Mouse (Mus musculus): ENCODE measurements around the gene Prdm8. TPM values are rescaled to one million over a fixed set of nuclear protein-coding genes. Genes with fewer than 3 reads are reported as not detected.

Gene Prdm8
- polyA plus RNA-seq, 1 experiment from 2014 or later: 0.19 TPM

DNA sequence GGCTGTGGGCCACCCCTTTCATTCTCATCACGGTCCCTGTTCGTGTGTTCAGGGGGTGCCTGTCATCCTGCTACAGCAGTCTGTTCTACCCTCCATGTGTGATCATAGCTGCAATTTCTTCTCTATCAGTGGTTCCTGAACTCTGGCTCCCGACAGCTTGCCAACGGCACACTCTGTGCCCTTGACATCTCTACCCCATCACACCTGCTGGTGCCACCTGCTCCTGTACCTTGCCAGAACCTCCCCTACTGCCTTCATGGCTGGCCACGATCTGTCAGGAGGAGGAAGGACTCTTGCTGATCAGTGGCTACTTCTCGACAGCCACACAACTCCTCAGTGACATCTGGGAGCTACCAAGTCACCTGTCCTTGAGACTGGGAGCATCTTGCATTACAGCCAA, 62.5 kb downstream of the Prdm8 start:
- Histone ChIP-seq H3K9me3 (ENCODE audit: control insufficient read depth, low read length) (no peaks in the 10 kb centered on the region), H3K9ac (ENCODE audit: low read length) (no peak overlapping the region), H3K4me1 (replicated peaks; ENCODE audit: control insufficient read depth, insufficient read depth, low read length) (no peaks in the 10 kb centered on the region), H3K4me3 (ENCODE audit: low read depth, low read length) (no peak overlapping the region), H3K27me3 (replicated peaks; ENCODE audit: control insufficient read depth, insufficient read depth, low read length) (no peaks in the 10 kb centered on the region), H3K27ac (ENCODE audit: low read depth) (no peak overlapping the region), H3K4me2 (ENCODE audit: low read length) (no peak overlapping the region), H3K36me3 (ENCODE audit: control insufficient read depth, insufficient read depth, low read length) (no peaks in the 10 kb centered on the region)
- 75% methylated on average over 6 of the region's 6 CpGs for WGBS
- no peak for ATAC-seq (replicated peaks; ENCODE audit: low FRiP score, low TSS enrichment, low read depth)
- no peak for DNase-seq (ENCODE audit: low spot score)

DNA sequence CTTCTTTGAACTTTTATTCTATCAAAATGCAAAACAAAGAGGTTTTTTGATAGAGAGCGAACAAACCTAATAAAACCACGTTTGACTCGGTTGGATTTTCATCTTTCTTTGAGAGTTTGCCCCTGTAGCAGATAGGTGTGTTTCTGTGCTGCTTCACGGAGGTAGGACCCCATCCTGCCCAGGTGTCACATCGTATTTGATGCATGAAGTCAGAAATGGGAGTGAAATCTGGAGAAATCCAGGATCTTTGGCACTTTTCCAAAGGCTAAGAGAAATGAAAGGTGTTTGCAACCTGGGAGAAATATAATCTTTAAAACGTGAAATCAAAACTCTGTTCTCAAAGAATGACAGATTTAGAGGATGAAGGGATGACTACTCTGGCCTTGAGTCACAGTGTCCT, 71.5 kb downstream of the Prdm8 start:
- Histone ChIP-seq H3K27me3 (replicated peaks; ENCODE audit: control insufficient read depth, insufficient read depth, low read length) (no peaks in the 10 kb centered on the region), H3K9me3 (ENCODE audit: control insufficient read depth, low read length) (no peaks in the 10 kb centered on the region), H3K4me2 (ENCODE audit: low read length) (no peak overlapping the region), H3K4me1 (replicated peaks; ENCODE audit: control insufficient read depth, insufficient read depth, low read length) (no peaks in the 10 kb centered on the region), H3K27ac (ENCODE audit: low read depth) (no peak overlapping the region), H3K4me3 (ENCODE audit: low read depth, low read length) (no peak overlapping the region), H3K9ac (ENCODE audit: low read length) (no peak overlapping the region), H3K36me3 (ENCODE audit: control insufficient read depth, insufficient read depth, low read length) (no peaks in the 10 kb centered on the region)
- WGBS: 77% methylated on average over 6 of the region's 6 CpGs
- no peak for ATAC-seq (replicated peaks; ENCODE audit: low FRiP score, low TSS enrichment, low read depth)
- no peak for DNase-seq (ENCODE audit: low spot score)

Other genes with a start within 250 kb of the Prdm8 start
- 23.7 and 24.6 TPM in 2 replicates for gene Antxr2, start 136.2 kb upstream of the Prdm8 start, polyA plus RNA-seq (2014; fragmentation: Nextera tagmentation; extraction: Ambion mirVana)
- gene Fgf5, start 87.0 kb downstream of the Prdm8 start, polyA plus RNA-seq (2014; fragmentation: Nextera tagmentation; extraction: Ambion mirVana): 1.9 and 2.5 TPM in 2 replicates
- 0.36 TPM in 1 of 2 replicates, not detected in the other for gene Cfap299, start 162.1 kb downstream of the Prdm8 start, polyA plus RNA-seq (2014; fragmentation: Nextera tagmentation; extraction: Ambion mirVana)